ENCODE assay signal across 24 mouse cellular contexts in genomic region chr11:6530746-6531145, GRCm38 (mm10).
"Had no signal": no experiment of that assay in that cellular context is flagged by ENCODE, and none has a peak within 500 bp of the region (broad histone marks: within the 10 kb centered on the region; RNA-seq: fewer than 3 reads in every experiment).

No protein-coding gene starts in this region.

- H3K27ac ChIP-seq: gastrocnemius, adult 2 months; heart, embryonic 13.5 days; heart, embryonic 15.5 days; hindbrain, embryonic 13.5 days; hindbrain, embryonic 15.5 days; hindbrain, postnatal 0 days; layer of hippocampus, adult 2 months; left cerebral cortex, adult 2 months; limb, embryonic 10.5 days; limb, embryonic 12.5 days; liver, embryonic 13.5 days; liver, embryonic 15.5 days had no signal

- H3K9me3 ChIP-seq: heart, embryonic 15.5 days; hindbrain, embryonic 13.5 days; hindbrain, embryonic 15.5 days; limb, embryonic 10.5 days; limb, embryonic 12.5 days; liver, embryonic 15.5 days had no signal

- DNase-seq: gastrocnemius, adult 2 months; gastrocnemius, postnatal 10 days; gastrocnemius, postnatal 36 days; heart, adult 18-20 months; heart, postnatal 14 days; heart, postnatal 36 days; kidney, adult 18-20 months; kidney, adult 8-10 months; kidney, postnatal 10 days; kidney, postnatal 25 days; kidney, postnatal 4 days; liver; liver, embryonic 13.5 days; liver, postnatal 0 days had no signal

- H3K27me3 ChIP-seq: heart, embryonic 13.5 days; heart, embryonic 15.5 days; hindbrain, embryonic 13.5 days; hindbrain, embryonic 15.5 days; limb, embryonic 12.5 days; liver, embryonic 13.5 days; liver, embryonic 15.5 days had no signal

- H3K4me3 ChIP-seq: gastrocnemius, adult 2 months; heart, embryonic 13.5 days; heart, embryonic 15.5 days; hindbrain, embryonic 13.5 days; hindbrain, embryonic 15.5 days; layer of hippocampus, adult 2 months; left cerebral cortex, adult 2 months; limb, embryonic 10.5 days; limb, embryonic 12.5 days; liver, embryonic 13.5 days; liver, embryonic 15.5 days had no signal

- H3K9ac ChIP-seq: heart, embryonic 13.5 days; heart, embryonic 15.5 days; hindbrain, embryonic 13.5 days; hindbrain, embryonic 15.5 days; limb, embryonic 12.5 days; liver, embryonic 13.5 days; liver, embryonic 15.5 days; liver, postnatal 0 days had no signal
